Mouse (Mus musculus) adrenal gland, postnatal 25 days (tissue): Measurements from ENCODE around the gene Mdp1. TPM values are rescaled to one million over a fixed set of nuclear protein-coding genes. Genes with fewer than 3 reads are reported as not detected.

Source experiments
- DNase-seq: peaks from one replicate; pipeline ENCODE4 v3.0.0; 2021; ENCODE audit warnings: mixed read lengths
- total RNA-seq: library from RNA; stranded (reverse); gene quantifications from 2 replicates; pipeline ENCODE4 v1.2.3, GENCODE M21; 2021

Gene Mdp1
- total RNA-seq, 1 experiment from 2014 or later: 88.6 TPM

DNA sequence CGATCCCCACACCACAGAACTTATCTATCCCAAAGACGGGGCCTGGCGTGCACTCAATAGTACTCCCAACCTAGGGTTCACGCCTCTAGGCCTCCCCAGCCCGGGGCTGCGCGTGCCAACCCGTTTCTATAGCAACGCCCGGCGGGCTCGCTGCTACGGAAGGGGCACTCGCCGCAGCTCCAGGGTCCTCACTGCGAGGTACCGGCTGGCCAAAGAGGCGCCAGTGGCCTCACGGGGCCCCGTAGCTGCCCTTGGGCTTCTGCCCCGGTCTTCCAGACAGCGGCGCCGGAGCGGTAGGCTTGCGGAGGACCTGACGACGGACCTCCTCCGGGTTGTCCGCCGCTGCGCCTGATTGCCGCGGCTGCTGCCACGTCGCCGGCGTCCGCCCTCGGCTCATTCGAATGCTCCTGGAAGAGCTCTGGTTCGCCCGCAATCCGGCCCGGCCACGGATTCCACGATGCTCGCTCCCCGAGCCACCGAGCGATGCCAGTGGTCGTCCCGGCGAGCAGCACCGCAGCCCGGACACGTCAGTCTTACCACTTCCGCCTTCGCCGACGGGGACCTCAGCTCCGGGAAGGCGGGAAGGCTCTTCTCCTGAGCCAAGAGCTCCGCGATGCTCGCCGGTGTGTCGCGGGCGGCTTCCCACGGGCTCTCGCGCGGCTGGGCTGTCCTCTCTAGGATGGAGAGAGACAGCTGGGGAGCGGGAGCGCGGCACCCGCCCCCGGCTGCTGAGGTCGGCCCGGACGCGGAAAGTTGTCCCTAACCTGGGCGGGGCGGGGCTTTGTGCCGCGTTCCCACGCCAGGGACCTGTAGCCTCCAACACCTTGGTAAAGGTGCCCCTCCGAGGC lies 17.0 kb downstream of the Mdp1 start, which contains the start of gene Tm9sf1:
Tm9sf1 (minus strand) TSS at position 747 of the 848 bp plus-strand sequence.
- peak; percentile 84 for DNase-seq

DNA sequence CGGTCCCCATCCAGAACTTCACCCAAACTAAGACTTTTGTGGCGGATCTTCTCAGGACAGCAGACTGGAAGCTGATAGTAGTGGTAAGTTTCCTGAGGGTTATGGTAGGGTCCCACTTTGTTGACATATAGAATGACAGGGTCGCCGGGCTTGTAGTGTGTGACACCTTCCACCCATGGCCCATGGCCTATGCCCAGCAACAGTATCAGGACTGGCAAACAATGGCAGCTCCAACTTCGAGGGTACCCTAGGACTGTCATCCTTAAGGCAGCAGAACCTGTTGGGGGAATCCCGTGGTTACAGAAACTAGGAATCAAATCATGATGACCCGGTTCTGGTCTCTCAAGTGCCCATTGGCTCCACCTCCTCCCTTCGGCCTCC lies 17.6 kb downstream of the Mdp1 start:
- DNase-seq: no peak

DNA sequence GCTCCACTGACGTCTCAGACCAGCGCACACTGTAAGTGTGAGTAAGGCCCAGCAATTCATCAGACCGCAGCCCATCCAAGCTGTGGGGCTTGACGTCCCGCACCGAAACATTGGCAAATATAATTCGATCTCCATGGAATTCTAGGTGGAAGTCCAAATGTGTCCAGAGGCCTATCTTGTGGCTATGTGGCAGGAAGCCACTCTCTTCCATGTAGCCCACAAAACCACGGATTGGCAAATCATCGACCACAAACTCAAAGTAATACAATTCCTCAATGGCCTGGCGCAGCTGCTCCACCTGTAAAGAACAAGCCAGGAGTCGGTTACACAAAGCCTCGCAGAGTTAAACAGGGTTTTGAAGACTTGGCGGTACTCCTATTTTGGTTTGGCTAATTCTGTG lies 19.0 kb downstream of the Mdp1 start:
- no peak for DNase-seq

DNA sequence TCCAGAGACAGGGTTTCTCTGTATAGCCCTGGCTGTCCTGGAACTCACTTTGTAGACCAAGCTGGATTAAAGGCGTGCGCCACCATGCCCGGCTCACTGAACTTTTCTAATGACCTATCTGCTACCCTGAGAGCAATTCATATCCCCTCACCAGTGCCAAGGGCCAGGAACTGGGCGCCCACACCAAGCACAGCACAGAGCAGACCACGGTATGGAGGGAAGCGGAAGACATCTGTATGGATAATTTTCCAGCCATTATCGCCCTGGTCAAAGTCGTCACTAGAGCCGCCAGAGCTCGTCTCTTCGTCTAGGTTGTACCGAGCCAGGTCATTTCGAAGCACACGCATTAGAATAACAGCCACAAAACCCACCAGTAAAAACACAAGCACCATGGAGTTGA lies 19.5 kb downstream of the Mdp1 start:
- DNase-seq: no peak

DNA sequence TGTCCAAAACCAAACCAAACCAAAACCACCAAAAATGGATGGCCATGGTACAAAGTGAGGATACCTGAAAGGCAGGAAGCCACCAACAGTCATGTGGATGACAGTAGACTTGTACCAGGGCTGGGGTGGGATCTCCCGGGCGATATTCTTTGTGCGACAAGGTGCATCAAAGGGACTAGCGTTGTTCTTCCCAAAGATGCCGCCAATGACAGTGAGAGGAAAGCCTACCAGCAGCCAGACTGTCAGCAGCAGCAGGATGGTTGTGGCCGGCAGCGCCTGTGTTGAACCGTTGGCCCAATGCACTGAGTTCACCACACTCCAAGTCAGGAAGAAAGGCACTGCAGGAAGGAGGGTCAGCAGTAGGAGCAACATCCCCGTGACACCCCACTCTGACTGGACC lies 22.5 kb downstream of the Mdp1 start, which contains the start of gene Gm49378:
Gm49378 (minus strand) TSS at position 101 of the 400 bp plus-strand sequence.
- no peak for DNase-seq

DNA sequence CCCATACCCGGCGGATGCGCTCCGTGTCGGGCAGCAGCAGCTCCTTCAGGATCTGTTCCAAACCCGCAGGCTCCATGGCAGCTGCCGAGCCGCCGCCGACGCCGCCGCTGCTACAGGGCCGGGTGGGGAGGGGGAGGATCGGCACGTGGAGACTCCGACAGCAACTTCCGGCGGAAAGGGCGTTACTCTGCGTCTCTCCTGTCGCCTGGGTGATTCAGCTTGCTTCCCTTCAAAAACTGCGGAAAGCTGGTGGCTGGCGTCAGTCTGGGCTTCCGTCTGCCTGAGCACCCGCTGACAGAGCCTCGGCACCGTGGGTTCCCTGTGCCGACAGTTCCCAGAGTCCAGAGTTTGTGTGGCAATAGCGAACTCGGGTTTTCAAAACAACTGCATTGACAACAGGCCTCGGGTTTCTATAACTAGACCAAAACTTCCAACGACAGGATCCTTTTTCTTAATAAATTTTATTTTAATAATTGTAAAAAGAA lies 24.7 kb downstream of the Mdp1 start, which contains the start of gene Ipo4:
Ipo4 (minus strand) TSS at position 435 of the 485 bp plus-strand sequence.
- DNase-seq: peak; percentile 89

DNA sequence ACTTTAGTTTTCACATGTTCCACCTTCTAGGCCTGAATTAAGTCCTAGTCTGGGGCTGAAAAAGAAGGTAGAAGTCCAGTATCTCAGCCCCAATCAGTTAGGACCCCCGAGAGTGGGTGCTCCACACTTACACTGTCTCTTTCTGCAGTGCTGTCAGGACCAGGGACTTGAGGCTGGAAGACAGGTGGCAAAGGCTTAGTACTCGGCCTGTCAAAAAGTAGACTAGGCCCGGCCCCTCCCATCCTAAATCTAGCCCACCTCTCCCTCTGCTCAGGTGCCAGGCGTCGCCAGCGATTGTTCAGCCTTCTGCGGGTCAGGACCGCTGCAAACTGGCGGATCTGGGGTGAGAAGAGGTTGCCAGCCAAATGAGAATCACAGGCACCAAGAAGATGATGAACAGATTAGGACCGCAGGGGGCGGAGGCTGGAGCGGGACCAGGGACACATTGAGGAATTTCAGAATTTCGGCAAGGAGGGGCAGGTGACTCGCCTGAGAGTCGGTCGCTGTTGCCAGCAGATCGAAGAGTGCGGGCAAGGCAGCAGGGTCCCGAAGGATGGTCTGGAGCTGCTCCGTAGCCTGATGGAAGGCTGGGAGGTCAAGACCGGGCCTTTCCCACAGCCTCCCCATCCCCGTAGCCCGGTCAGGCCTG lies 25.3 kb downstream of the Mdp1 start:
- DNase-seq: peak; percentile 33

DNA sequence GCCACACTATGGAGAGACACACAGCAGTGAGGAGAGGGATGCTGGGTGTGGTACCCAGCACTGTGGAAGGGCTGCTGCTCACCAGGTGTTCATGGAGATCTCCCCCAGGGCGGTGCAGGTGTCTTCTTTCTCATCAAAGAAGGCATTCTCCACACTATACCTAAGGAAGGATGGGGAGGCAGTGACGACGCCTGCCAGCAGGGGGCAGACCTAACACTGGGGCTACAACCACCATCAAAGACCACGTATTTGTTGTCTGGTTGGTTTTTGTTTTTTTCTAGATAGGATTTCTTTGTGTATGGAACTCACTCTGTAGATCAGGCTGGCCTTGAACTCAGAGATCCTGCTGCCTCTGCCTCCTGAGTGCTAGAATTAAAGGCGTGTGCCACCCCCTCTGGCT lies 31.0 kb downstream of the Mdp1 start:
- DNase-seq: peak; percentile 65

DNA sequence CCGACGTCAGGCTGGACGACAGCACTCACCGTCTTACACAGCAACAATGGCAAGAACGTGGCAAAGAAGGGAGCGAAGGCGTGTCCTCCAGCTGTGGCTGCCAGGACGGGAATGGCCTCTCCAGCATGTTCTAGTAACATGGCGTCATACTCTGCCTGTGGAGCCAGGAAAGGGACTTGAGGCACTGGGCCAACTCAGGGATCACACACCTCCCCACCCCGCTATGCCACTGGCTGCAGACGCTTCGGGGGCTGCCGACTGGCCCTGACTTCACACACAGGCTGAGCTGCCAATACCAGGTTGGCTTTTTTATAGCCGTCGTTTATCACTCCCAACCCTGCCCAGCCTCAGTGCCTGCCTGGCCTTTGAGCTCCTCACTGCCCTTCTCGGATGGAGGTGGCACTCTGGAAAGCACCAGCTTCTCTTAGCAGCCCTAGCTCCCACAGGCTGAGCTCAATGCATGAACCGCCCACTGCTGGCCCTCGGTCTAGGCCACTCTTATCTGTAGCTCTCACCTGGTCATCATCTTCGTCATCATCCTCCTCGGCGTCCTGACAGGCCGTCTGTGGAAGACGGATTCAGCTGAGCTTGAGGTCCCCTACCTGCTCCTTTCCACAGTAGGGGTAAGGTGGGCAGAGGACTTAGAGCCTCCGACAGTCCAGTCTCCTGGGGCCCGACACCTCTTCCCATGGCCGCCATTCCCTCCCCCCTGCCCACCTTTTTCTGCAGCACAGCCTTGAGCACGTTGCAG lies 32.1 kb downstream of the Mdp1 start:
- DNase-seq: no peak

DNA sequence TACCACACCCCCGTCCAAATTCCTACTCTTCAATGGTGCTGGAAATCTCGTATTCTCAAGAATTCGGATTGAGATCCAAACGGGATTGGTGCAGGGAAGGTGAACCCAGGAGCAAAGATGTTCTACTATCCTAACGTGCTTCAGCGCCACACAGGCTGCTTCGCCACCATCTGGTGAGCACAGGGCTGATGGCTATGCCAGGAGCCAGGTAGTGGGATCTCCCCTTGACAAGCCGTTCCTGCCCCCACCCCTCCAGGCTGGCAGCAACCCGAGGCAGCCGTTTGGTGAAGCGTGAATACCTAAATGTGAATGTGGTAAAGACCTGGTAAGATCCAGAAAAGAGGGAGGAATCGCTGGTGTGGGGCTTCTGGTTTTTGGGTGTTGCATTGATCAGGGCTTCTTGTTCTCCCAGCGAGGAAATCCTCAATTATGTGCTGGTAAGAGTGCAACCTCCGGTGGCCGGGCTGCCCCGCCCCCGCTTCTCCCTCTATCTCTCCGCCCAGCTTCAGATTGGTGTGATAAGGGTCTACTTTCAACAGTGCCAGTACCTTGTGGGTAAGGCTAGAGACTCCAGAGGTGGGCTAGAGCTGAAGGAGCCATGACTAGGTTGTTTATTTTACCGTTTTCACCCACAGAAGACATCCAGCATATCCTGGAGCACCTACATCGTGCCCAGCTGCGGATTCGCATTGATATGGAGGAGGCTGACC lies 41.7 kb downstream of the Mdp1 start:
- DNase-seq: no peak

DNA sequence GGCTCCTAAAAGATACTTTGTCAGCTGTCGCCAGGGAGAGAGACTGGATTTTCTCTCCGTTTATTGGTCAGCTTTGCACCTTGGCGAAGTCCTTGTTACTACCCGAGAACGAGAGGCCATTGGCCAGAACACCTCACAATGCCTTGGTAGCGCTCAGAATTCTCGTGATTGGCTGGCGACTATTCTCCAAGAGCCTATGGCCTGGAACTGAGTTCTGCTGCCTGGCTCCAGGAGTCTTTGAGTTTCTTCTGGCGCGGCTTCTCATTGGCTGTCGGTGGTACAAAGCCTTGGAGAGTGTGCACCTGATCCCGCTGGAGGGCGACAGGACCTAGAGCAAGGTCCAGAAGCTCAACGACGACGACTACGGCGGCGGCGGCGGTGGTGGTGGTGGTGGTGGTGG lies 42.5 kb downstream of the Mdp1 start, which contains the start of gene Rec8:
Rec8 (plus strand) TSS at position 216 of the 400 bp plus-strand sequence.
- peak; percentile 39 for DNase-seq

DNA sequence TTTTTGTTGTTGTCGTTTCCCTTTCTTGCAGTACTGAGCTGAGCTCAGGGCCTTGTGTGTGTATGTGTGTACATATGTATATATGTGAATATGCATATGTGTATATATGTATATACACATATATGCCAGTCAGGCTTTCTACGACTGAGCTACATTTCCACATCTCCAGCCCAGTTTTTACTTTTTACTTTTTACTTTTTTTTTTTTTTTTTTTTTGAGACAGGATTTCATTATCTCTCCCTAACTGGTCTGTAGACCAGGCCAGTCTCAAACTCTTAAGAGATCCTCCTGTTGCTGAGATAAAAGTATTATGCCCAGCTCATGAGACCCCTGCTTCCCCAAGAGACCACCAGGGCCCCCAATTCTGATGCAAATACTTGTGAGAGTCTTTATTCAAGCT lies 43.5 kb downstream of the Mdp1 start:
- no peak for DNase-seq

DNA sequence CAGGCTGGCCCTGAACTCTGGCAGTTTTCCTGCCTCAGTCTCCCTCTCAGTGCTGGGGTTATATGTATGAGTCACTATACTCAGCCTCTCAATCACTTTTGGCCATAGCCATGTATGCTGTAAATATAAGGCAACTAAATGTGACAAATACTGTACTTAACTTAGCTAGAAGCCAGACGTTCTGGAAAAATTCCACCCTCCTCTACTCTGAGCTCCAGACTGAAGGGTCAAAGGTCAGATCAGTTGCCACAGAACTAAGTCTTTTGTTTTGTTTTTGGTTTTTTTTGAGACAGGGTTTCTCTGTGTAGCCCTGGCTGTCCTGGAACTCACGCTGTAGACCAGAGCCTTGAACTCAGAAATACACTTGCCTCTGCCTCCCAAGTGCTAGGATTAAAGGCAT lies 44.4 kb downstream of the Mdp1 start:
- DNase-seq: no peak

DNA sequence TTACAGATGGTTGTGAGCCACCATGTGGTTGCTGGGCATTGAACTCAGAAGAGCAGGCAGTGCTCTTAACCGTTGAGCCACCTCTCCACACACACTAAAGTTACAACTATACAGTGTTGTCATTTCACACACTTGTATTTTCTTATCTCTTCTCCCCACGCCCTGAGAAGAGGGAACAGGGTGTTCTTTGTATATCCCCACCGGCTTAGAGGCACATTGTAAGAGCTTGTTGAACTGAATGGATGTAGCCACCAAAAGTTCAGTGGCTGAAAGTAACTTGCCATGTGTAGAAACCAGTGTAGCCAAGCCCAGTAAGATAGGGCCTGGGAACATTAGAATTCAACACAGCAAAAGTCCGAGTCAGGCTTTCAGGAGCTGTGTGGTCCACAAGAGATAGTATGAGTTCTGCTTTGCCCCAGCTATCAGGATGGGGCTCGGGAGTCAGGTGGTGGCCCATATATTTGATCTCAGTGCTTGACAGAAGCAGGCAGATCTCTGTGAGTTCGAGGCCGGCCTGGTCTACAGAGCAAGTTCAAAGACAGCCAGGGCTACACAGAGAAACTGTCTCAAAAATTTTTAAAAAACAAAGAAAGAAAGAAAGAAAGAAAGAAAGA lies 45.6 kb downstream of the Mdp1 start:
- DNase-seq: no peak

DNA sequence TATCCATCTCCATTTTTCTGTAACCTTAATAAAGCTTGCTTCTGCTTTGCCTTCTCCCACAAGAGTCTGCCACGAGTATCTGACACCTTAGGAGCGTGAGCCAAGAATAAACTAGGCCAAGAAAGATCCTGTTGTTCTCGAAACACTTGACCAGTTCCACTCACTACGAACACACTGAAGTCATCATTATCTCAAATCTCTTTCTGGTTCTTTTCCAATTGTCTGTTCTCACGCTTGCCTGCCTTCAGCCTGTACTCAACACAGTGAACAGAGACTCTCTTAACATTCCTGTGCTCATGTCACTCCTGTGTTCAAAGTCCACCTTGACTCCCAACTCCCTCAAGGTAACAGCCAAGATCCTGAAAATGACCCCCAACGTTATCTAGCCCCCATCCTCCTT lies 47.0 kb downstream of the Mdp1 start:
- DNase-seq: no peak

DNA sequence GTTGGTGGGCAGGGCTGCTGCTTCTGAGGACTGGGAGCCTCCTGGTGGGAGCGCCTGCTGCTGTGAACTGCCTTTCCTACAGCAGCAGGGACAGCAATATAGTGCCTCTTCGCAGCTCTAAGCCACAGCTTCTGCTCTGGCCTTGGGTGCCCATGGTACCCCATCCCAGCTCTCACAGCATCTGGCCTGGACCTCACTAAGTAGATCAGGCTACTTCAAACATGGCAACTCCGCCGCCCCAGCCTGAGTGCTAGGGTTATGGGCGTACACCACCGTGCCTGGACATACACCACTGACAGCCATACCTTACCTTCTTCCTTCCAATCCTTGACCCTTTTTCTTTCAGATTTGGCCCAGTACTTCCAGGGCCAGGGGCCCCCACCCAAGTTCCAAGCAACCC lies 52.0 kb downstream of the Mdp1 start:
- DNase-seq: no peak

Other genes with a start within 250 kb of the Mdp1 start
- 83.7 and 89.8 TPM in 2 replicates for gene Dhrs4, start 181.8 kb downstream of the Mdp1 start, total RNA-seq
- 7.3 and 9.6 TPM in 2 replicates for gene Carmil3, start 169.9 kb downstream of the Mdp1 start, total RNA-seq
- gene Cpne6, start 150.1 kb downstream of the Mdp1 start, total RNA-seq: 0.12 TPM in 1 of 2 replicates, not detected in the other
- not detected in 2 replicates for gene Nrl, start 135.5 kb downstream of the Mdp1 start, total RNA-seq
- 33.9 and 46.2 TPM in 2 replicates for gene Pck2, start 120.2 kb downstream of the Mdp1 start, total RNA-seq
- gene Dcaf11, start 100.5 kb downstream of the Mdp1 start, total RNA-seq: 131 and 160 TPM in 2 replicates
- 2.6 TPM in 1 of 2 replicates, not detected in the other for gene A730061H03Rik, start 100.1 kb downstream of the Mdp1 start, total RNA-seq
- gene Fitm1, start 84.9 kb downstream of the Mdp1 start, total RNA-seq: 1.7 and 2.6 TPM in 2 replicates
- gene Psme1, start 82.4 kb downstream of the Mdp1 start, total RNA-seq: 328 and 383 TPM in 2 replicates
- 34.5 and 61.6 TPM in 2 replicates for gene Emc9, start 75.2 kb downstream of the Mdp1 start, total RNA-seq
- gene Psme2, start 69.4 kb downstream of the Mdp1 start, total RNA-seq: 357 and 368 TPM in 2 replicates
- gene Rnf31, start 68.8 kb downstream of the Mdp1 start, total RNA-seq: 37.4 and 49.3 TPM in 2 replicates
- gene Irf9, start 56.9 kb downstream of the Mdp1 start, total RNA-seq: 24.2 and 24.8 TPM in 2 replicates
- gene Rec8, start 42.5 kb downstream of the Mdp1 start, total RNA-seq: 13.6 TPM in 2 replicates
- 100 and 141 TPM in 2 replicates for gene Ipo4, start 24.6 kb downstream of the Mdp1 start, total RNA-seq
- 2.4 and 2.5 TPM in 2 replicates for gene Gm49378, start 22.6 kb downstream of the Mdp1 start, total RNA-seq
- 81.1 and 98.6 TPM in 2 replicates for gene Tm9sf1, start 16.7 kb downstream of the Mdp1 start, total RNA-seq
- 2.6 and 2.9 TPM in 2 replicates for gene Tssk4, start 10.3 kb downstream of the Mdp1 start, total RNA-seq
- 28.0 and 32.2 TPM in 2 replicates for gene Gmpr2, start 11.4 kb upstream of the Mdp1 start, total RNA-seq
- 347 and 352 TPM in 2 replicates for gene Nedd8, start 11.6 kb upstream of the Mdp1 start, total RNA-seq
- 30.0 and 36.4 TPM in 2 replicates for gene Tinf2, start 21.3 kb upstream of the Mdp1 start, total RNA-seq
- gene Tgm1, start 53.4 kb upstream of the Mdp1 start, total RNA-seq: not detected in 2 replicates
- gene Rabggta, start 61.8 kb upstream of the Mdp1 start, total RNA-seq: 23.7 and 28.1 TPM in 2 replicates
- 75.8 and 77.4 TPM in 2 replicates for gene Dhrs1, start 85.2 kb upstream of the Mdp1 start, total RNA-seq
- 20.9 and 24.4 TPM in 2 replicates for gene Nop9, start 85.2 kb upstream of the Mdp1 start, total RNA-seq
- 0.79 and 2.9 TPM in 2 replicates for gene Cideb, start 98.0 kb upstream of the Mdp1 start, total RNA-seq
- 0.12 TPM in 1 of 2 replicates, not detected in the other for gene Ltb4r2, start 100.9 kb upstream of the Mdp1 start, total RNA-seq
- gene Ltb4r1, start 105.5 kb upstream of the Mdp1 start, total RNA-seq: not detected in 2 replicates
- gene Adcy4, start 123.6 kb upstream of the Mdp1 start, total RNA-seq: 8.0 and 10.2 TPM in 2 replicates
- gene Ripk3, start 128.4 kb upstream of the Mdp1 start, total RNA-seq: 2.9 and 3.6 TPM in 2 replicates
- gene Nfatc4, start 162.6 kb upstream of the Mdp1 start, total RNA-seq: 19.9 and 30.5 TPM in 2 replicates
- 10.7 and 13.5 TPM in 2 replicates for gene Nynrin, start 193.5 kb upstream of the Mdp1 start, total RNA-seq
- 0.15 and 0.24 TPM in 2 replicates for gene Cbln3, start 223.9 kb upstream of the Mdp1 start, total RNA-seq
- gene Khnyn, start 224.4 kb upstream of the Mdp1 start, total RNA-seq: 21.6 and 25.5 TPM in 2 replicates
- gene Sdr39u1, start 239.8 kb upstream of the Mdp1 start, total RNA-seq: 58.1 and 62.6 TPM in 2 replicates